Mouse (Mus musculus) cerebellum, adult 9-10 months (tissue): ENCODE measurements around the gene Rpl18a.

ENCODE experiments used
- DNase-seq: peaks from one replicate; pipeline ENCODE4 v3.0.0; 2022

Rpl18a gene

GRCm38 (mm10) chr8:70897021-70897680, at the start of gene Rpl18a:
TSS of gene Rpl18a (minus strand) at chr8:70897412.
- DNase-seq = peak; percentile 99

- no peak for DNase-seq
These were observed 46.0 kb upstream of the Rpl18a start for GRCm38 (mm10) chr8:70943187-70943586.

GRCm38 (mm10) chr8:70941478-70941877, 44.3 kb upstream of the Rpl18a start:
- DNase-seq = no peak

GRCm38 (mm10) chr8:70937200-70937599, 40.0 kb upstream of the Rpl18a start:
- no peak for DNase-seq

- DNase-seq = no peak
These were observed 37.6 kb upstream of the Rpl18a start for GRCm38 (mm10) chr8:70934786-70935185.

GRCm38 (mm10) chr8:70933036-70933435, 35.8 kb upstream of the Rpl18a start:
- no peak for DNase-seq

- DNase-seq = no peak
These were observed 34.5 kb upstream of the Rpl18a start for GRCm38 (mm10) chr8:70931731-70932130.

- no peak for DNase-seq
These were observed 31.6 kb upstream of the Rpl18a start for GRCm38 (mm10) chr8:70928778-70929322.

GRCm38 (mm10) chr8:70928096-70928495, 30.9 kb upstream of the Rpl18a start:
- no peak for DNase-seq

GRCm38 (mm10) chr8:70926396-70926795, 29.2 kb upstream of the Rpl18a start:
- DNase-seq = no peak

- no peak for DNase-seq
These were observed 28.5 kb upstream of the Rpl18a start for GRCm38 (mm10) chr8:70925754-70926153.

- DNase-seq = no peak
These were observed 26.9 kb upstream of the Rpl18a start for GRCm38 (mm10) chr8:70924151-70924550.

GRCm38 (mm10) chr8:70920049-70920922, 23.1 kb upstream of the Rpl18a start:
- DNase-seq = no peak

GRCm38 (mm10) chr8:70914704-70915103, 17.5 kb upstream of the Rpl18a start:
- DNase-seq = no peak

- no peak for DNase-seq
These were observed 16.3 kb upstream of the Rpl18a start for GRCm38 (mm10) chr8:70913523-70913922.

- no peak for DNase-seq
These were observed 15.7 kb upstream of the Rpl18a start for GRCm38 (mm10) chr8:70912955-70913354.

GRCm38 (mm10) chr8:70911596-70911995, 14.4 kb upstream of the Rpl18a start:
- no peak for DNase-seq

GRCm38 (mm10) chr8:70907518-70907917, 10.3 kb upstream of the Rpl18a start:
- no peak for DNase-seq

GRCm38 (mm10) chr8:70905831-70906736, 8.9 kb upstream of the Rpl18a start, which contains the start of gene Map1s:
TSS of gene Map1s (plus strand) at chr8:70905932.
- DNase-seq = peak; percentile 81

GRCm38 (mm10) chr8:70905463-70905830, 8.2 kb upstream of the Rpl18a start:
- no peak for DNase-seq

- peak; percentile 35 for DNase-seq
These were observed 7.3 kb upstream of the Rpl18a start for GRCm38 (mm10) chr8:70904532-70904931.

- peak; percentile 3 for DNase-seq
These were observed 6.4 kb upstream of the Rpl18a start for GRCm38 (mm10) chr8:70903582-70903981.

- DNase-seq = peak; percentile 11
These were observed 5.9 kb upstream of the Rpl18a start for GRCm38 (mm10) chr8:70903112-70903511.
